Mouse (Mus musculus): ENCODE data around the gene Sptlc3. TPM values are rescaled to one million over a fixed set of nuclear protein-coding genes. Genes with fewer than 3 reads are reported as not detected.

The Sptlc3 gene
- total RNA-seq, 2 experiments from 2014 or later: not detected

DNA sequence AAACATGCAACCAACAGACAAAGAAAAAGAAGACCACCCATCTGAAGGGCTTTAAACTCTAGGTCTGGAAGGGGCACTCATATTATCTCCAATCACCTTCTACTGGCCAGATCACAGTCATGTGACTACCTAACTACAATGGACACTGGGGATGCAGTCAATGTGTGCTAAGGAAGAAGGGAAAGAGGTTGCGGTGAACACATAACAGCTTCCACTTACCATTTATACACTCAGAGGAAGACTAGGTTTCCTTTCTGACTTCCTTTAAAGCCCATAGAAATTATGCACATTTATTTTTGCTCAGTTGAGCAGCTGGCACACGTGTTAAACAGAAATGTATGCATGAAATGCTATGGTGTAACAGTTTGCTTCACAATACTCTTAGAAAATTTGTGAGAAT is 178.7 kb downstream of the Sptlc3 start:
- no peak for TF ChIP-seq CTCF (conservative IDR thresholded peaks at IDR 0.05)
- no peak overlapping the region for H3K27ac ChIP-seq
- no peak overlapping the region for H3K4me3 ChIP-seq
- no peak for DNase-seq (ENCODE audit: low spot score in 2 of 2)

DNA sequence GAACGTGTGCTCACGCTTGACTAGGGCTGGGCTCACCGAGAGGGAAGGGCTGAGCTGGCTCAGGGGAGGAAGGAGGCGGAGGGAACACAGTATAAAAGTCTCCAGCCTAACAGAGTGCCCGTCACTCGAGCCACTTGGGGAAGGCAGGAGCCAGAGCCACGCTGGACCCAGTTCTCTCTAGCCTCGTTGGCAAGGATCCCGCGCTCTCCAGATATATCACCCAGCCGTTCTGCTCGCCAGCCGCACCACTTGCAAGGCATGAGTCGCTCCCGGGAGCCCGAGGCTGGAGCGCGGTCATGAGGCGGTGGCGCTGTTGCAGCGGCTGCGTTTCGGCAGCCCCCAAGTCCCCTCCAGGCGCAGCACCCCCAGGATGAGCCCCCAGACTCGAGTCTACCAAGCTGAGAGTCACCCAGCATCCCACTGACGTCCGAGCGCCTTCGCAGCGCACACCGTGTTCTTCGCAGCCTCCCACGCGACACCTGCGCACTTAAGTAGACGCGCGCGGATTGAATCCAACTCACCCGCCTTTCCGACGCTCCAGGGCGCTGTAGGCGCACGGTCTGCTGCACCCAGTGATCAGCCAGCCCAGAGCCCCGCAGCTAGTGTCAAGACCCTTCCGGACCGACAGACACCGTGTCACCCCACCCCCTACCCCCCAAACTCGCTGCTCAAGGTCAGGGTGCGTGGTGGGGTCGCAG is 183.5 kb downstream of the Sptlc3 start:
- peak; percentile 29 for TF ChIP-seq CTCF (conservative IDR thresholded peaks at IDR 0.05)
- DNase-seq (ENCODE audit: low spot score in 2 of 2): peak; percentile 53 to 61
- peak overlapping the region; percentile 98 for H3K27ac ChIP-seq
- peak overlapping the region; percentile 93 for H3K4me3 ChIP-seq

- DNase-seq (ENCODE audit: low spot score in 2 of 2): peak in 1 of 2 experiments; percentile 36
- peak within 1 kb of the TSS; percentile 98 for H3K27ac ChIP-seq
- no peak for TF ChIP-seq CTCF (conservative IDR thresholded peaks at IDR 0.05)
- H3K4me3 ChIP-seq: peak within 1 kb of the TSS; percentile 93
Measured at GRCm38 (mm10) chr2:139677809-139678274, 184.1 kb downstream of the Sptlc3 start, which contains the start of gene Ism1. Ism1 (plus strand) TSS chr2:139678178.

DNA sequence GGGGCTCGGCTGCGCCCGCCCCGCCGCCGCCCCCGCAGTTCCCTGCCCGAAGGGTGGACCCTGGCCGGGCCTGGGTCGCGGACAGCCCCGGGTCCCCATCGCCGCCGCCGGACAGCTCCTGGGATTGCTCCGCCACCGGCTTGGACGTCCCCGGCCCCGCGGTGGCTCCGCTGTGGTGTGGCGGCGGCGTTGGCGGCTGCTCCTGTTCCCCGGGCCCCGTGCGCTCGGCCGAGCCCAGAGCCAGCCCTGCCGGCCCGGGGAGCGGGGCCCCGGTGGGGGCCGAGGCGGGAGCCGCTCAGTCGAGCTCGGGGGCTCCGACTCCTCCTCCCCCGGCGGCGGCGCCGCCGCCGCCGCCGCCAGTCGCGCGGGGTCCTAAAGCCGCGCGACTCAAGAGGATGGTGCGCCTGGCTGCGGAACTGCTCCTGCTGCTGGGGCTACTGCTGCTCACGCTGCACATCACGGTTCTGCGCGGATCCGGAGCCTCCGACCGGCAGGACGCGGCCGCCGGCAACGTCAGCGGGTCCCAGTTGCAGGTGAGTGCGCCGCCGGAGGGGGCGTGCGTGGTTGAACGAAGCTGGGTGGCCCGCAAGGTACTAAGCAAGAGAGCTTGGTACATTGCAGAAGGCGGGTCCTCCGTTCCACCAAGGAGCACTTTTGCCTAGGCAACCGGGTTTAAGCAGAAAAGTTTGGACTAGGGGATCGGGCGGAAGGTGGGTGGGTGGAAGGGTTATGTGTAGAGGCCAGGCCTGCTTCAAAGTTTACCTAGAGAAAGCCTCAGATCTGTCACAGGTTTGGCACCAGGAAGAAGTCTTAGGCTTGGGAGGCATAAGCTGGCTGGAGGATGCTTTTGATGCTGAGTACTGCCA is 184.8 kb downstream of the Sptlc3 start:
- TF ChIP-seq CTCF (conservative IDR thresholded peaks at IDR 0.05): peak; percentile 56
- Histone ChIP-seq H3K4me3 (peak overlapping the region; percentile 93), H3K27ac (peak overlapping the region; percentile 98)
- DNase-seq (ENCODE audit: low spot score in 2 of 2): peak; percentile 16 to 55

DNA sequence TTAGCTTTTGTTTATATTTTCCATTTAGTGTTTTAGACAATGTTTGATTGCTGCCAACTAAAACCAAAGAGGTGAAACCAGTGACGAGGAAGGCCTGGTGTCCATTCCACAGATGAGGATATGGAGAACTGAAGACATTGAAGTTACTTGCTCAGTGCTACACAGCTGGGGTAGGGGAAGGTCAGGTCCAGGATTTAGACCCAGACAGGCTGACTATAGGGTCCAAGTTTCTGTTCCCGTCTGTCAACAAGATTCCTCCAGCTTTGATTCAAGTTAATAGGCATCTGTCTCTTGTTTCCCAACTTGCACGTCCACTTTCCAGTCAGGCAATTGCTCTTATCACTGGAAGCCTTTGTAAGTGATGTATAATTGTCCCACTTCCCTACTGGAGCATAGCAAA is 188.8 kb downstream of the Sptlc3 start:
- DNase-seq (ENCODE audit: low spot score in 2 of 2): no peak
- TF ChIP-seq CTCF (conservative IDR thresholded peaks at IDR 0.05): no peak
- Histone ChIP-seq H3K27ac (no peak overlapping the region), H3K4me3 (no peak overlapping the region)

Other genes with a start within 250 kb of the Sptlc3 start
- 1 to 10 TPM; 6.0 TPM for gene Ism1, start 184.3 kb downstream of the Sptlc3 start, total RNA-seq (2021)